Mouse (Mus musculus) E14TG2a.4 (cell line): ENCODE measurements around the gene Snx27.

ENCODE experiments used
- CTCF ChIP-seq: conservative IDR thresholded peaks from 2 replicates; pipeline ENCODE4 v1.5.1; 2014; ENCODE audit warnings: low read length
- NANOG ChIP-seq: IDR thresholded peaks from 2 replicates; pipeline ENCODE4 v1.6.1; 2014; ENCODE audit warnings: borderline replicate concordance, low read length, mixed read lengths

DNA sequence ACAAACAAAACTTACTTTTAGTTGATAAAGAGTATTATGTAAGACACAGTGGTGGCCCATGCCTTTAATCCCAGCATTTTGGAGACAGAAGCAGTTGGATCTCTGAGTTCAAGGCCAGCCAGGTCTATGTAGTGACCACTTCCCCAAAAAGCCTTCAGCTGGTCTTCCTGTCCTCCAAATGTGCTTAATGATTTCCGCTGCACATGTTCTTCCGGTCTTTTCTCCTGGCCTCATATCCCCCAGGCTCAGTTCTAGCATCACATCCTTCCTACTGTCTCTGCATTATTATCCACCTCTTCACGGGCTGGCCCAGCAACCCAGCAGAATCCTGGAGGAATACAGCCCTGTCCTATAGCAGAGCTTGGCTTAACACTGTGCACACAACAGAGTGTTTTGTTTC is 27.1 kb upstream of the Snx27 start:
- TF ChIP-seq CTCF = no peak
- TF ChIP-seq NANOG = no peak
